Mouse (Mus musculus) hindbrain, embryonic 12.5 days (tissue): ENCODE data around the gene 4930558K02Rik. TPM values are rescaled to one million over a fixed set of nuclear protein-coding genes. Genes with fewer than 3 reads are reported as not detected.

Experiments used
- polyA plus RNA-seq: library from polyadenylated mRNA; unstranded; fragments of >200 nt; fragmentation: Nextera tagmentation; extraction: Ambion mirVana; gene quantifications from 2 replicates; pipeline ENCODE4 v1.2.1, GENCODE M21; 2016

Gene 4930558K02Rik
- polyA plus RNA-seq, 1 experiment from 2014 or later, result not detected

Other genes with a start within 250 kb of the 4930558K02Rik start
- 0.20 and 0.21 TPM in 2 replicates for gene Fasl, start 191.1 kb downstream of the 4930558K02Rik start, polyA plus RNA-seq
- gene Suco, start 103.0 kb downstream of the 4930558K02Rik start, polyA plus RNA-seq, result 39.4 and 44.2 TPM in 2 replicates
- 35.4 and 36.6 TPM in 2 replicates for gene Pigc, start 10.4 kb downstream of the 4930558K02Rik start, polyA plus RNA-seq